Mouse (Mus musculus): ENCODE results near the gene 3110082I17Rik. TPM values are rescaled to one million over a fixed set of nuclear protein-coding genes. Genes with fewer than 3 reads are reported as not detected.

3110082I17Rik gene
- polyA plus RNA-seq, 1 experiment from 2014 or later = 33.5 TPM

DNA sequence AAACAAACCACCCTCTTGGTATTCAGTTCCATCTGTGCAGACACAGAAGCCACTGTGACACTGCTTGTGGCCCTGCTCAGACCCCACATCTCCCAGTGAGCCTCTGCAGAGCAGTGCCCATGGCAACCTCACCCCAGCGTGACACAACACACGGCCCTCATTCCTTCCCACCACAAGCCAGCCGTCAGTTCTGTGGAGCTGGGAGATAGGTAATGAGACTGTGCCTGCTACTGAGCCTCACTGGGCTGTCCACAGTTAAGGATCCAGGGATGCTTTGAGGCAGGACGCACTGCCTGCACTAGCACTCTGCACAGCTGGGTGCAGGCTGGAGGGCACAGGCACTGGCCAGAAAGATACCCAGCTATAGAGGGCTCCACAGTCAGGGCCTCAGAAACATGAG is 10.4 kb downstream of the 3110082I17Rik start:
- H3K9me3 ChIP-seq = no peaks in the 10 kb centered on the region
- no peak overlapping the region for H3K4me3 ChIP-seq
- no peak overlapping the region for H3K4me2 ChIP-seq (replicated peaks)
- H3K36me3 ChIP-seq = peaks cover 5% of the 10 kb centered on the region; the same call in 1 of the 2 replicates
- ATAC-seq (ENCODE audit: insufficient number of reproducible peaks, insufficient read depth, low FRiP score, low TSS enrichment) = no peak
- WGBS = 42% methylated on average over 4 of the region's 4 CpGs
- H3K27ac ChIP-seq = 0 out of 2 replicates have a peak overlapping the region, but pooled peaks have one; percentile 2
- no peak overlapping the region for H3K9ac ChIP-seq
- peaks cover 8% of the 10 kb centered on the region for H3K4me1 ChIP-seq
- no peaks in the 10 kb centered on the region for H3K27me3 ChIP-seq

- 52% methylated on average over 5 of the region's 5 CpGs for WGBS
- Histone ChIP-seq H3K9ac (no peak overlapping the region), H3K9me3 (no peaks in the 10 kb centered on the region), H3K4me1 (peaks cover 8% of the 10 kb centered on the region), H3K4me3 (no peak overlapping the region), H3K36me3 (peaks cover 5% of the 10 kb centered on the region; the same call in 1 of the 2 replicates), H3K4me2 (replicated peaks) (no peak overlapping the region), H3K27ac (no peak overlapping the region), H3K27me3 (no peaks in the 10 kb centered on the region)
- ATAC-seq (ENCODE audit: insufficient number of reproducible peaks, insufficient read depth, low FRiP score, low TSS enrichment) = no peak
These were observed 11.1 kb downstream of the 3110082I17Rik start for GRCm38 (mm10) chr5:139449161-139449791.

DNA sequence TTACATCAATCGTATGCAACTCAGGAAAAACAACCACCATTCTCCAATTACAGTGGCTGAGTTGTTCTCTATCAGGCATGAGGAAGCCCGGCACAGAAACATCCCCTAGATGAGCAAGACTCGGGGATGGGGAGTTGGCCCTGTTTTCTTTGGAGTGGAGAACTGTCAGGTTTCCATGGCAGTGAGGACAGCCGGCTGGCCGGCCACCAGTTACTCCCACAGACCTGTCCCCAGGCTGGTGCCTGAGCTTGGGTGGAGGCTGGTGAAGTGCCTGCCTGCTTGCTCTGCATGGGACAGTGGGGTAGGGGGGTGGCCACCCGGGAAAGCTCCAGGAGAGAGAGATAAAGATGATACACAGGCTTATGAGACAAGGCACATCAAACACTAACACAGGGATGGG is 12.3 kb downstream of the 3110082I17Rik start:
- Histone ChIP-seq H3K4me1 (peaks cover 8% of the 10 kb centered on the region), H3K9me3 (no peaks in the 10 kb centered on the region), H3K36me3 (peaks cover 5% of the 10 kb centered on the region; the same call in 1 of the 2 replicates), H3K4me3 (no peak overlapping the region), H3K27me3 (no peaks in the 10 kb centered on the region), H3K4me2 (replicated peaks) (no peak overlapping the region), H3K27ac (no peak overlapping the region), H3K9ac (no peak overlapping the region)
- ATAC-seq (ENCODE audit: insufficient number of reproducible peaks, insufficient read depth, low FRiP score, low TSS enrichment) = no peak
- 74% methylated on average over 6 of the region's 6 CpGs for WGBS

GRCm38 (mm10) chr5:139445258-139445657 is 15.1 kb downstream of the 3110082I17Rik start:
- ATAC-seq (ENCODE audit: insufficient number of reproducible peaks, insufficient read depth, low FRiP score, low TSS enrichment) = no peak
- 86% methylated on average over 8 of the region's 8 CpGs for WGBS
- H3K4me1 ChIP-seq = peaks cover 8% of the 10 kb centered on the region
- no peak overlapping the region for H3K4me3 ChIP-seq
- no peak overlapping the region for H3K27ac ChIP-seq
- H3K27me3 ChIP-seq = no peaks in the 10 kb centered on the region
- no peaks in the 10 kb centered on the region for H3K9me3 ChIP-seq
- no peak overlapping the region for H3K9ac ChIP-seq
- no peaks in the 10 kb centered on the region for H3K36me3 ChIP-seq
- no peak overlapping the region for H3K4me2 ChIP-seq (replicated peaks)

DNA sequence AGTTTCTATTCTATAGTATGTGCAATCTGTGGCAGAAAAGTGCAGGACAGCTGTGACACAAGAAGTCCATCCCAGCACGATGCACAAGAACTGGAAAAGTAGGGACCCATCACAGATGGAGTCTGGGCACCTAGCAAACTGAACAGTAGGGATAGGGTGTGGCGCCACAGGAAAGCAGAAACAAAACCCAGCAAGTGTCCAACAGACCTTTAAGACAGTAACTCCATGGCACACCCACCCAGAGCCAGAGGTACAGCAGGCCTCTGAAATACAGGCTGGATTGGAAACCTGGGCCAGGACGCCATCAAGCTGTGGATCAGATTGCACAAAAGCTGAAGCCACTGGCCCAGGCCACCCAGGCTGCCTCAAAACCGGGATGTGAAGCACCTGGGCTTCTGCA is 17.4 kb downstream of the 3110082I17Rik start:
- Histone ChIP-seq H3K4me3 (no peak overlapping the region), H3K4me2 (replicated peaks) (no peak overlapping the region), H3K27ac (no peak overlapping the region)

DNA sequence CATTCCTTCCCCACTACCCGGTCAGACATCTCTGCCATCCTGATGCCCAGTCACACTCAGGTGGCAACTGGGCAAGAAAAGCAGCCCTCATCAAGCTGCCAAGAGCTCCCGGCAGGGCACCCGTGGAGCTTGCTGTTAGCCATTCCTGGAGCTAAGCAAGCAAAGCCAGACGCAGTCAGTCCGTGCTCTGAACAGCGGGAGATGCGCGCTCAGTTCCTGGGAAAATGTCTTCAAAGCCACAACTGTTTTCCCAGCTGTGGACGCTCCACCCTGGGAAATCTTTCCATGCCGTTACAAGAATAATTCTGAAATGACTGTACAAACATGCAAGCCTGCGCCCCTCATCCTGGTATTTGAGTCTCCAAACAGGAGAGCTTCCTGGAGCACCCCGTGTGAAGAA is 17.9 kb downstream of the 3110082I17Rik start:
- no peaks in the 10 kb centered on the region for H3K36me3 ChIP-seq
- H3K9ac ChIP-seq = no peak overlapping the region
- no peaks in the 10 kb centered on the region for H3K27me3 ChIP-seq
- no peak for ATAC-seq (ENCODE audit: insufficient number of reproducible peaks, insufficient read depth, low FRiP score, low TSS enrichment)
- WGBS = 73% methylated on average over 12 of the region's 12 CpGs
- H3K4me2 ChIP-seq (replicated peaks) = no peak overlapping the region
- no peak overlapping the region for H3K27ac ChIP-seq
- H3K4me1 ChIP-seq = no peaks in the 10 kb centered on the region
- no peaks in the 10 kb centered on the region for H3K9me3 ChIP-seq
- H3K4me3 ChIP-seq = no peak overlapping the region

More for the DNA sequence above, 17.4 kb downstream of the 3110082I17Rik start:
- no peaks in the 10 kb centered on the region for H3K36me3 ChIP-seq
- no peaks in the 10 kb centered on the region for H3K4me1 ChIP-seq
- H3K27me3 ChIP-seq = no peaks in the 10 kb centered on the region
- ATAC-seq (ENCODE audit: insufficient number of reproducible peaks, insufficient read depth, low FRiP score, low TSS enrichment) = no peak
- H3K9ac ChIP-seq = no peak overlapping the region
- 67% methylated on average over 4 of the region's 4 CpGs for WGBS
- no peaks in the 10 kb centered on the region for H3K9me3 ChIP-seq

DNA sequence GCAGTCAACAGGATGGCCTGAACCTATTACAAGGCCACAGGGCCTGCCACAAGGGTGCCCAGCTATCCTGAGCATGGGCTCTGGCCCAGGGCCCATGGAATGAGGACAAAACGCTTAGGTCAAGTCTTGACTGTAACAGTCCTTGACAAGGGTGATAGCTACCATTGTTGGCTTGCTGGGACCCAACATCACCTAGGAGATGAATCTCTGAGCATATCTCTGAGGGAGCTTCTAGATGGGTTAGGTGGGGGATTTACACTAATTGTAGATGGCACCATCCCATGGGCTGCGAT is 18.7 kb downstream of the 3110082I17Rik start:
- H3K4me2 ChIP-seq (replicated peaks) = no peak overlapping the region
- H3K4me1 ChIP-seq = no peaks in the 10 kb centered on the region
- H3K9ac ChIP-seq = no peak overlapping the region
- H3K36me3 ChIP-seq = no peaks in the 10 kb centered on the region
- H3K27ac ChIP-seq = no peak overlapping the region
- no peaks in the 10 kb centered on the region for H3K9me3 ChIP-seq
- ATAC-seq (ENCODE audit: insufficient number of reproducible peaks, insufficient read depth, low FRiP score, low TSS enrichment) = no peak
- 85% methylated on average over 2 of the region's 2 CpGs for WGBS
- H3K4me3 ChIP-seq = no peak overlapping the region
- no peaks in the 10 kb centered on the region for H3K27me3 ChIP-seq

GRCm38 (mm10) chr5:139440926-139441725 is 19.2 kb downstream of the 3110082I17Rik start:
- Histone ChIP-seq H3K9ac (no peak overlapping the region), H3K27ac (no peak overlapping the region), H3K4me2 (replicated peaks) (no peak overlapping the region), H3K27me3 (no peaks in the 10 kb centered on the region), H3K36me3 (no peaks in the 10 kb centered on the region), H3K4me3 (no peak overlapping the region), H3K9me3 (no peaks in the 10 kb centered on the region), H3K4me1 (no peaks in the 10 kb centered on the region)
- no peak for ATAC-seq (ENCODE audit: insufficient number of reproducible peaks, insufficient read depth, low FRiP score, low TSS enrichment)
- 89% methylated on average over 11 of the region's 11 CpGs for WGBS

- H3K9ac ChIP-seq = no peak overlapping the region
- H3K4me3 ChIP-seq = no peak overlapping the region
- no peak for ATAC-seq (ENCODE audit: insufficient number of reproducible peaks, insufficient read depth, low FRiP score, low TSS enrichment)
- 89% methylated on average over 5 of the region's 5 CpGs for WGBS
- H3K27me3 ChIP-seq = no peaks in the 10 kb centered on the region
- H3K36me3 ChIP-seq = no peaks in the 10 kb centered on the region
- 0 out of 2 replicates have a peak, but pooled peaks cover under 1% of the 10 kb centered on the region for H3K4me1 ChIP-seq
- no peak overlapping the region for H3K27ac ChIP-seq
- H3K4me2 ChIP-seq (replicated peaks) = no peak overlapping the region
- H3K9me3 ChIP-seq = no peaks in the 10 kb centered on the region
These were observed 19.9 kb downstream of the 3110082I17Rik start for GRCm38 (mm10) chr5:139440451-139440850.

GRCm38 (mm10) chr5:139438440-139438839 is 21.9 kb downstream of the 3110082I17Rik start:
- no peak overlapping the region for H3K4me2 ChIP-seq (replicated peaks)
- no peak for ATAC-seq (ENCODE audit: insufficient number of reproducible peaks, insufficient read depth, low FRiP score, low TSS enrichment)
- 91% methylated on average over 12 of the region's 12 CpGs for WGBS

GRCm38 (mm10) chr5:139437769-139438168 is 22.6 kb downstream of the 3110082I17Rik start:
- no peak overlapping the region for H3K9ac ChIP-seq
- H3K4me1 ChIP-seq = peaks cover 9% of the 10 kb centered on the region; the same call in 1 of the 2 replicates
- no peaks in the 10 kb centered on the region for H3K36me3 ChIP-seq
- ATAC-seq (ENCODE audit: insufficient number of reproducible peaks, insufficient read depth, low FRiP score, low TSS enrichment) = no peak
- no peaks in the 10 kb centered on the region for H3K9me3 ChIP-seq
- no peak overlapping the region for H3K4me2 ChIP-seq (replicated peaks)
- 98% methylated on average over 4 of the region's 4 CpGs for WGBS
- no peaks in the 10 kb centered on the region for H3K27me3 ChIP-seq
- H3K27ac ChIP-seq = no peak overlapping the region
- no peak overlapping the region for H3K4me3 ChIP-seq

More at GRCm38 (mm10) chr5:139438440-139438839, 21.9 kb downstream of the 3110082I17Rik start:
- Histone ChIP-seq H3K27me3 (no peaks in the 10 kb centered on the region), H3K4me3 (no peak overlapping the region), H3K27ac (no peak overlapping the region; the same call in 1 of the 2 replicates), H3K4me1 (peaks cover 9% of the 10 kb centered on the region; the same call in 1 of the 2 replicates), H3K9ac (no peak overlapping the region), H3K36me3 (no peaks in the 10 kb centered on the region), H3K9me3 (no peaks in the 10 kb centered on the region)

DNA sequence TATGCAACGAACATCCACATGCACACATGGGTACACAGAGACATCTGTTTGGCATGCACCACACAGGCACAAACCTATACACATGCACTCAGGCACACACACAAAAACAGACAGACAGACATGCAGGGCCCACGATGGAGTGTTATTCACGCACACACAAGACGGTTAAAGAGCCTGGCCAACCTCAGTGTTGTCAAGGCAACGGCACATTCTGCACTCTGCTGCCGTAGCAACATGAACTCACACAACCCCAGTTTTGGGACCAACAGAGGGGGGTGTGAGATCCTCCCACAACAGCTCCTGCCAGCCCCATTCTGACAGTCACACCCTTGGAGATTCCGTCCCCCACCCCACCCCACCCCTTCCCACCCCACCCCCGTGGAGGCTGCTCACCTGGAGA is 25.4 kb downstream of the 3110082I17Rik start:
- 66% methylated on average over 8 of the region's 8 CpGs for WGBS
- no peak overlapping the region for H3K4me2 ChIP-seq (replicated peaks)
- H3K27me3 ChIP-seq = no peaks in the 10 kb centered on the region
- no peaks in the 10 kb centered on the region for H3K9me3 ChIP-seq
- H3K27ac ChIP-seq = no peak overlapping the region
- H3K36me3 ChIP-seq = no peaks in the 10 kb centered on the region
- no peak overlapping the region for H3K4me3 ChIP-seq
- ATAC-seq (ENCODE audit: insufficient number of reproducible peaks, insufficient read depth, low FRiP score, low TSS enrichment) = no peak
- H3K4me1 ChIP-seq = peaks cover 15% of the 10 kb centered on the region
- 0 out of 2 replicates have a peak overlapping the region, but pooled peaks have one; percentile 1 for H3K9ac ChIP-seq

All from embryonic facial prominence, embryonic 12.5 days (tissue).